Mouse (Mus musculus) regulatory T cell (primary cell): ENCODE results near the gene Plet1.

Experiments
- in situ Hi-C: fragments of 300-600 bp; cut with MboI, MseI; formaldehyde crosslinking; loops from one replicate; pipeline ENCODE4 v1.15.1; 2025; ENCODE audit warnings: high pct_unique_total_duplicates

The Plet1 gene

GRCm38 (mm10) chr9:50533328-50533727, 39.0 kb downstream of the Plet1 start:
- in situ Hi-C loops, result loop anchor here (10.0 kb wide), 1 partner anchor 1549 kb away; the partner anchor contains the start of gene Usp28

GRCm38 (mm10) chr9:50533791-50534190, 39.5 kb downstream of the Plet1 start:
- in situ Hi-C loops, result loop anchor here (10.0 kb wide), 1 partner anchor 1549 kb away; the partner anchor contains the start of gene Usp28

- in situ Hi-C loops, result loop anchor here (10.0 kb wide), 1 partner anchor 1551 kb away; the partner anchor contains the start of gene Usp28
Observed at GRCm38 (mm10) chr9:50535930-50536329, 41.6 kb downstream of the Plet1 start.

- in situ Hi-C loops, result loop anchor here (10.0 kb wide), 1 partner anchor 1552 kb away; the partner anchor contains the start of gene Usp28
Observed at GRCm38 (mm10) chr9:50536603-50537135, 42.3 kb downstream of the Plet1 start.

- in situ Hi-C loops, result loop anchor here (10.0 kb wide), 1 partner anchor 1552 kb away; the partner anchor contains the start of gene Usp28
Observed at GRCm38 (mm10) chr9:50537295-50537694, 43.0 kb downstream of the Plet1 start.

- in situ Hi-C loops, result no loop called here
Observed at GRCm38 (mm10) chr9:50540170-50540569, 45.8 kb downstream of the Plet1 start.

GRCm38 (mm10) chr9:50542401-50542800, 48.1 kb downstream of the Plet1 start:
- in situ Hi-C loops, result no loop called here

GRCm38 (mm10) chr9:50547859-50548478, 53.6 kb downstream of the Plet1 start:
- in situ Hi-C loops, result loop anchor here (5.0 kb wide), 1 partner anchor 39 kb away; no protein-coding TSS in a partner anchor

- in situ Hi-C loops, result loop anchor here (5.0 kb wide), 1 partner anchor 38 kb away; no protein-coding TSS in a partner anchor
Observed at GRCm38 (mm10) chr9:50548936-50549335, 54.6 kb downstream of the Plet1 start.

GRCm38 (mm10) chr9:50552206-50552605, 57.9 kb downstream of the Plet1 start:
- in situ Hi-C loops, result no loop called here

GRCm38 (mm10) chr9:50553547-50553946, 59.2 kb downstream of the Plet1 start:
- in situ Hi-C loops, result no loop called here

GRCm38 (mm10) chr9:50554241-50555093, 60.1 kb downstream of the Plet1 start, which contains the start of gene Il18:
Gene Il18 (plus strand): TSS chr9:50554827.
- in situ Hi-C loops, result no loop called here

GRCm38 (mm10) chr9:50555094-50555446, 60.7 kb downstream of the Plet1 start, which contains the start of gene Bco2:
Gene Bco2 (minus strand): TSS chr9:50555181.
- in situ Hi-C loops, result no loop called here
